Mouse (Mus musculus) gastrocnemius, postnatal 10 days (tissue): ENCODE results near the gene Ppt2. TPM values are rescaled to one million over a fixed set of nuclear protein-coding genes. Genes with fewer than 3 reads are reported as not detected.
A peak's percentile ranks its signal among the peaks of the same experiment; 100 is the strongest.

Experiments
- DNase-seq: peaks from one replicate; pipeline ENCODE4 v3.0.0; 2021; ENCODE audit warnings: mixed read lengths
- total RNA-seq, 2 experiments: library from RNA; stranded (reverse); gene quantifications; 2 replicates each; pipeline ENCODE4 v1.2.3; 2021

Gene Ppt2
- total RNA-seq, 2 experiments from 2014 or later: 32.6 to 33.7 TPM

DNA sequence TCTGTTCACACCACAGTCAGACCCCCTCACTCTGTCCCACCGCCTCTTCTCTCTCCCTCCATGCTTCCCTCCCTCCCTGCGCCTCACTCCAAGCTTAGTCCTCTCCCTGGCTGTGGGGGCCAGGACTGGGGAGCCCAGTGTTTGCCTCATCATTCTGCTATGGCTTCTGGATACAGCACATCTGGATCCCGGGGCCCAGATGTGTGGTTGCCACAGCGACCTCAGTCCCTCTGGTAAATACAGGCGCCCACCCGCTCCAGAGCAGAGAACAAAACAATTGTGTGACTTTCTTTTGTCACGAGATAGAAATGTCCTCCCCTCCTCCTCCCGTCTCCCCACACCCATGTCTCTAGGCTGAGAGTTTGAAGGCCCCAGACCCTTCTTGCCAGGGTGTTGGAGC, 28.4 kb upstream of the Ppt2 start:
- no peak for DNase-seq

DNA sequence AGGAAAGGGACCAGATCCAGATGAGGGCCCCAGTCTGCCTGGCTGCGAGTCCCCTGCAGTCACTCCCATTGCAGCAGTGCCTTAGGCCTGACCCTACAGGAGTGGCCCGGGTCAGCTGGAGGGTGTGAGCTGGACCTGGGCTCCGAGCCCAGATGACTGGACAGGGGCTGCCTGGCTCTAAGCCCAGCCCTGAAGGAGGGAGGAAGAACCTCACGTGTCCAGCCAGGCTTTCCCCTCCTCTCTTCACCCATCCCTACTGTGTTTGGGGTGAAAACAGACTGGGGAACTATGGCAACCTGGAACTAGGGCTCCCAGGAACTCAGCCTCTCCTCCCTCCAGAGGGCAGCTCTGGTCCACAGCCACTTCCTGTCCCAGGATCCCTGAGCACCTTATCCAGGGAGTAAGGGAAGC, 27.3 kb upstream of the Ppt2 start:
- DNase-seq: peak; percentile 83

DNA sequence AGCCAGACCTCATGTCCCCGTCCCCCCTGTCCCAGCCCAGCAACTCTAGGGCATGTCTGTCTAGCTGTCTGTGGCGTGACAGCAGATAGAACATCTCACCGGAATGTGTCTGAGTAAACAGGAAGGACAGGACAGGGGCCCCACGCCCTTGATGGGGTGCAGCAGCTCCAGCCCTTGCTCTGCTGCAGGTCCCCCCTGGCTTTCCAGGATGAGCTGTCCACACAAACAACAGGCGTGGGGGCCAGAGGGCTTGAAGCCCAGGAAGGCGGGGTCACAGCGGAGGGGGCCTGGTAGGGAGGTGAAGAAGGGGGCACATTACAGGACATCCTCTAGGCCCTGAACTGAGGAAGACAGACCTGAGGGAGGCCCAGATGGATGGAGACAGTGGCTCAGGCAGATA, 26.9 kb upstream of the Ppt2 start:
- peak; percentile 62 for DNase-seq

DNA sequence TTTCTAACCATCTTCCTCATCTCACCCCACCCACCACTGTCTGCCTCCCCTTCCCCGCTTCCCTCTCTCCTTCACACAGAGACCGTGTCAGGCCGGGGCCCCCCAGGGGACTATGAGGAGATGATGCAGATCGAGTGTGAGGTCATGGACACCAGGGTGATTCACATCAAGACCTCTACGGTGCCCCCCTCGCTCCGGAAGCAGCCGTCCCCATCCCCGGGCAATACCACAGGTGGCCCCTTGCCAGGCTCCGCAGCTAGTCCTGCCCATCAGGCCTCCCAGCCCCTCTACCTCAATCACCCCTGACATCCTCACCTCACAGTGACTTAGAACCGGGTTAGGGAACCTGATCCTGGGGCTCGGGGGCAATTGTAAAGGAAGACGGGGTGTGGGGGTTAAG, 26.1 kb upstream of the Ppt2 start:
- peak; percentile 53 for DNase-seq

DNA sequence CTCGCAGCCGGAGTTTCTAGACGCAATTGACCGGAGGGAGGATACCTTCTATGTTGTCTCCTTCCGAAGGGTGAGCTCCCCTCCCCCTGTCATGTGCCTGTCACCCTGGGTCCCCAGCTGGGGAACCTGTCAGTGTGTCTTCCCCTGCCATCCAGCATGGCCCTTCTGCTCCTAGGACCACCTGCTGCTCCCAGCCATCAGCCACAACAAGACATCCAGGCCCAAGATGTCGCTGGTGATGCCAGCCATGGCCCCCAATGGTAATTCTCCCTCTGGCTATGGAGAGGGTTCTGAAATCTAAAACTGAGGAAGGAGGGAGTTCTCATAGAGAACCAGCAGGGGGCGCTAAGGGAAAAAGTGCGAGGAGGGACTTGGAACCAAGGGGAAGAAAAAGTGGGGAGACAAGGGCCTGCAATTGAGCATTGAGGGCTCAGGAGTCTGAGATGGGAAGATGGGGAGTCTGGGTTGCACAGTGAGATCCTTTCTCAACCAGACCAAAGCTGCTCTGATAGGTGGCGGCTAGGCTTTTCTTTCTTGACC, 25.5 kb upstream of the Ppt2 start:
- peak; percentile 74 for DNase-seq

DNA sequence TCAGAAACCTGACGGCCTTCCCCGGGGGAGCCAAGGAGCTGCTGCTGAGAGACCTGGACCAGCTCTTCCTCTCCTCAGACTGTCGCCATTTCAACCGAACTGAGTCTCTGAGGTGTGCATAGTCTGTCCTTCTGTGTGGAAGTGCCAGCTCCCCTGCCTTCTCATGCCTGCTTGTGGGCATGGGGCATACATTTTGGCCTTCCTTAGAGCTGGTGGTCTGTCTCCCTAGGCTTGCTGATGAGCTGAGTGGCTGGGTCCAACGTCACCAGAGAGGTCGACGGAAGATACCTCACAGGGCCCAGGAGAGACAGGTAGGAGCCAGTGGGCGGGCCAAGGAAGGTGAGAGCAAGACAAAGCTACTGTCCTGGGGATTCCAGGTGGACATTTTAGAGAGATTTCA, 24.7 kb upstream of the Ppt2 start:
- no peak for DNase-seq

DNA sequence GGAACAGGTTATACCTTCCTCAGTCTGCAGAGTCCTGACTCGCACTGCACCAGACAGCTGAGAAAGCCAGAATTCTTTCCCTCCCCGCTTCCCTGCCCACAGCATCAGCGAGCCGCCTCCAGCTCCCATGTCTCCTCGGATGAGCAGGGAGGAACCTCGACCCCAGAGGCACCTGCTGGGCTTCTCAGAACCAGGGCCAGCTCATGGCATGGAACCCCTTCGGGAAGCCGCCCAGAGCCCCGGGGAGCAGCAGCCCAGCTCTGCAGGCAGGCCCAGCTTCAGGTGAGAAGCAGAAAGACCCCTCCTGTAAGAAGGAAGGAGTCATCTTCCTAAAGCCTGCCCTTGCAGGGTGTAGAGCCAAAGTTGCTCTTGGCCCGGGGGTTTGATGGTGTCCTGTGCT, 24.2 kb upstream of the Ppt2 start:
- no peak for DNase-seq

DNA sequence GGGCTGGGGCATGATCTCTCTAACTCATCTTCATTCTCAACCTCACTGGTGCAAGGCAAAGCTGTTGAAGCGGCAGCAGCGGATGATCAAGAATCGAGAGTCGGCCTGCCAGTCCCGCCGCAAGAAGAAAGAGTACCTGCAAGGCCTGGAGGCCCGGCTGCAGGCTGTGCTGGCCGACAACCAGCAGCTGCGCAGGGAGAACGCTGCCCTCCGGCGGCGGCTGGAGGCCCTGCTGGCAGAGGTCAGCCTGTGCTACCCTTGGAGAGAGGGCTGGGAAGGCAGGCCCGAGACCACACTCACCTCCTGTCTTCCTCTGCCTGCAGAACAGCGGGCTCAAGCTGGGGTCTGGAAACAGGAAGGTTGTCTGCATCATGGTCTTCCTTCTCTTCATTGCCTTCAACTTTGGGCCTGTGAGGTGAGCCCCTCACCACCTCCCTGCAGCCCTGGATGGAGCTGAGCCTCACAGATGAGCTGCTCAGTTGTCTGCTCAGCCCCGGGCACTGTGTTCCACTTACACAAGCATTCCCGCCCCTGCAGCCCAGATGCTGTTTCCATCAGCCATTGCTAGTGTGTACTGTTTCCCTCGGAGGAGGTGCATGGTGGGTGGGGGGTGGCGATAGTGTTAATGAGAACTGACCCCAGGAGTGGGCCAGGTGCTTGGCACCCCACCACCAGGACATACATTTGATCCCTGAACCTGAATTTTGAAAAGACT, 23.4 kb upstream of the Ppt2 start:
- no peak for DNase-seq

DNA sequence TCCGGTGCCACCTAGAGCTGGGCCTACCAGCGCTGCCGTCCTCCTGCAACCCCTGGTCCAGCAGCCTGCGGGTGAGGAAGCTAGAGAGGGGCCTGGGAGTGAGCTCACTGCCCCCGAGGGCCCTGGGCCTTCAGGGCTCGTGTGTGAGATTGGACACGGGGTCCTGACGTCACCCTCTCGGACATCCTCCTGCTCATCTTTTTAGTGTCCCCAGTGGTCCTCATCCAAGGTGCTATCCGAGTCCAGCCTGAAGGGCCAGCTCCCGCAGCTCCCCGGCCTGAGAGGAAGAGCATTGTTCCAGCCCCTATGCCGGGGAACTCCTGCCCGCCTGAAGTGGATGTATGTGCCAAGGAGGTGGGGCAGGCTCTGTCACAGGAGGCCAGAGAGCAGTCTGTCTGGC, 22.5 kb upstream of the Ppt2 start:
- DNase-seq: no peak

DNA sequence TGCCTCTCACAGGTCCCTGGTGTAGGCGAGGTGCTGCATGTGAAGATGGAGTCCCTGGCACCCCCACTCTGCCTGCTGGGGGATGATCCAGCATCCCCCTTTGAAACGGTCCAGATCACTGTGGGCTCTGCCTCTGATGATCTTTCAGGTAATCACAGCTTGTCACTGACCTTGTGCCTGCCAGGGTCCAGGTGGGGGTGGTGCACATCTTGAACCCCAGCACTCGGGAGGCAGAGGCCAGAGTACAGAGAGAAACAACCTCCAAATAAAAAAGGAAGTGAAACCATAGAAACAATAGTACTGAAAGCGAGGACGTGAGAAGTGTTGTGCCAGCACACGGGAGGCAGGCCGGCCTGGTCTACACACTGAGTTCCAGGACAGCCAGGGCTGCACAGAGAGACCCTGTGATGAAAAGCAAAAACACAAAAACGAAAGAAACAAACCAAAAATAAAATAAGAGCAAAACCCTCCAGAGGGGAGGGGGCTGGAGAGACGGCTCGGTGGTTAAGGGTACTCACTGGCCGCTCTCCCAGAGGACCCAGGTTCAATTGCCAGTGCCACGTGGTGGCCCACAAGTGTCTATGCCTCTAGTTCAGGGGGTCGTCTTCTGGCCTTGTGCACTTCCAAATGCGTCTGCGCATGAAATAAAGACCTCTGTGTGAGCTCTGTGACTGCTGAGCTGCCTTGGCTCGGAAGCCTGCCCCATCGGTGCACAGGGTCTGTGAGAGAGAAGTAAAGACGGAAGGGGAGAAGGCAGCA, 21.0 kb upstream of the Ppt2 start:
- DNase-seq: no peak

DNA sequence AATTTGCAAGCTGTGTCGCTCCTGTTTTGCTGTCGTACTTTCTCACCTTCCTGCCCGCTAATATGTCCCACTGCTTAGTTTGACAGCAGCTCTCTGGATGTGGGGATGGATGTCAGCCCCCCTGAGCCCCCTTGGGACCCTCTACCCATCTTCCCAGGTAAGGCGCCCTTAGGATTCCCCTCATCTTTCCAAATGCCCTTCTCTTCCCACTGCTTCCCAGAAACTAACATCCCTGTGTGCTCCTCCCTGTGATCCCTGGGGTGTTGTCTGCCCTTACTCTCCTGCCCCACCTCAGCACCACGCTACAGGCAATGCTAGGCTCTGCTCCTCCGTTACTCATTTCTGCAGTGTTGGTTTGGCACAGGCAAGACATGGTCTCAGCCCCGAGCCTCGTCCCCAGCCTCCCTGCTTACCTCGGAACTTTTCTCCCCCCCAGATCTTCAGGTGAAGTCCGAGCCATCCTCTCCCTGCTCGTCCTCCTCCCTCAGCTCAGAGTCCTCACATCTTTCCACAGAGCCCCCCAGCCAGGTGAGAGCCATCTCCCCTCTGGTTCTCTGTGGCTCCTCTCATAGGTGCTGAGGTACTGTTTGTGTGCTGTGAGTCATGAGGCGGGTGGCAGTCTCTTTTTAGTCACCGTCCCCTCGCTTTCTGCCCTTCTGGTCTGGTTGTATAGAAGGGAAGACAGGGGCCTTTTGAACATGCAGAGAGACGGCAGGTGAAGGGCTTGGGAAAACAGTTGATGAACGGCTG, 20.0 kb upstream of the Ppt2 start:
- DNase-seq: no peak

DNA sequence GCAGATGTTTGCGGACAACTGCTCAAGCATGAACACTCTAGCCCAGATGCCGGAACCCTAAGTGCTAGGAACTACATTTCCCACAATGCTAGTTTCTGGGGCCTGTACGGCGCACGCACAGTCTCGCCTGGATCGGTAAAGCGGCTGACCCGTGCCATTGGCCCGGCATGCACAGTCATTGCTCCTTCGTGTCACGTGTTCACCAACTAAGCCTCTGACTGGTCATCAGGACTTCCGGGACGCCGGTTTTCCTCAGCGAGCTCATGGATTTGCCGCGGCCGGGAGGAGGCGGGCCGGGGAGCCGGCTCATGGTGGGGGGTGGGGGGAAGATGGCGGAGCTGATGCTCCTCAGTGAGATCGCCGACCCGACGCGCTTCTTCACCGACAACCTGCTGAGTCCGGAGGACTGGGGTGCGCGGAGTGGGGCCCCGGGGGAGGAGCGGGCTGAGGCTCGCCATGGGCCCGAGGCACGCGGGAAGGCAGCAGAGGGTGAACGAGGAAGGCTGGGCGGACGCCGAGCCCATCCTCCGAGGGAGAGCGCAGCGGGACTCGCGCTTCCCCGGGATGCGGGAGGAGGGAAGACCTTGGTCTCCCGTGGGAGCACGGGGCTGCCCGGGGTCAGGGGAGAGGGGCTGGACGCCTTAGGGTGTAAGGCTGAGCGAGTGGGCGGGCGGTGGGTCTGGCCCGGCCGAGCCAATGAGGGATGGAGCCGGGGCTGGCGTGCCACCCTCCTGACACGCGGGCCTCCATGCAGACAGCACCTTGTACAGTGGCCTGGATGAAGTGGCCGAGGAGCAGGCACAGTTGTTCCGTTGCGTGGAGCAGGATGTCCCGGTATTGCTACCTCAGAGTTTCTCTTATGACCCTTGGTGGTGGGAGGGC, 18.8 kb upstream of the Ppt2 start, which contains the start of gene Atf6b:
Atf6b (plus strand) TSS at position 241 of the 882 bp plus-strand sequence.
- peak; percentile 86 for DNase-seq

DNA sequence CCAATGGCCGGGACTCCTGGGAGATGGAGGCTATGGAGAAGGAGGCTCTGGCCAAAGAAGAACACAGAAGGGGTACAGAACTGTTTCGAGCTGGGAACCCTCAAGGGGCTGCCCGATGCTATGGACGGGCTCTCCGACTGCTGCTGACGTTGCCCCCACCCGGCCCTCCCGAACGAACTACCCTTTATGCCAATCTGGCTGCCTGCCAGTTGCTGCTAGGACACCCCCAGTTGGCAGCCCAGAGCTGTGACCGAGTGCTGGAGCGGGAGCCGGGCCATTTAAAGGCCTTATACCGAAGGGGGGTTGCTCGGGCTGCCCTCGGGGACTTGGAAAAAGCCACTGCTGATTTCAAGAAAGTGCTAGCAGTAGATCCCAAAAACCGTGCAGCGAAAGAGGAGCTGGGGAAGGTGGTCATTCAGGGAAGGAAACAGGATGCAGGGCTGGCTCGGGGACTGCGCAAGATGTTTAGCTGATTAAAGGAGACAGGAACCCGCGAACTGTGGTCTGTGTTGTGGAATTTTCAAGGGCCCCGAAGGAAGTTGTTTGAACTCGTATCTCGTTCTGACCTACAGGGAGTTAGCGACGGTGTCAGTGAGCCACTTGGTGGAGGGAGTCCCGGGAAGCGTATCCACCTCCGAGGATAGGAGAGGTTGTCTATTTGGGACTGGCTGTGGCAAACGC, 17.7 kb upstream of the Ppt2 start:
- DNase-seq: no peak

DNA sequence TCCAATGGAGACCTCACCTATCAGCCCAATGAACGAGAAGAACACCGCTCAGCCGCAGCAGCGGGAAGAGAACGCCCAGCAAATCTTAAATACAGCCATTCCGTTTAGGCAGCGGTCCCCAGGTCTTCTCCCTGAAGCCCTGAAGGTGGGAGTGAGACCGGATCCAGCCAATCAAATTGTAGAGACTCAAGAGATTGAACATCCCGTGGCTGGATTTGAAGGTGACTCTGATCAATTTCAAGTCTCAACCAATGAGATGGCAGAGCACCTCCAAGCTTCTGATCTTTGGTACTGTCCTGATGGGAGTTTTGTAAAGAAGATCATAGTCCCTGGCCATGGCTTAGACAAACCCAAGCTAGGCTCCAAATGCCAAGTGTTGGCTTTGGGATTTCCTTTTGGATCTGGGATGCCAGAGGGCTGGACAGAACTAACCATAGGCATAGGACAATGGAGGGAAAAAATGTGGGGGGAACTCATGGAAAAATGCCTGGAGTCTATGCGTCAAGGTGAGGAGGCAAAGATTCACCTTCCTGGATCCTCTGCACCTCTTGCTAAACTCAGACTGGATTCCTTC, 17.0 kb upstream of the Ppt2 start:
- no peak for DNase-seq

DNA sequence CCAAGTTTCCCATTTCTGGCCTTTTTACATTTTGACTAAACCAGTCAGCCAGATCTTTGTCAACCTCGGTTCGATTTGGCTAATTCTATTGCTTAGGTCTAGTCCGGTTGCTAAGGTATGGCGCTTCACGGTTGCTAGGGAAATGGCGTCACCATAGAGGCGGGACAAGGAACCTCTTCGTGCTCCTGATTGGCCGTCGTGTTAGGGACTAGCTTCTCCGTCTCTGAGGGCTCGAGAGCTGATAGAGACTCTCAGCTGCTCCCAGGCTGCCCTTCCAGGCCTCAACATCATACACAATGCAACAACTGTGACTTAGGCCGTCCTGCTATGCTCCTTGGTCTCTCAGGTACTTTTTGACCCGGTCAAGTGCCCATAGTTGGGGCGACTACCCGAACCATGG, 16.3 kb upstream of the Ppt2 start, which contains the start of gene Fkbpl:
Fkbpl (plus strand) TSS at position 157 of the 400 bp plus-strand sequence.
- DNase-seq: peak; percentile 90

DNA sequence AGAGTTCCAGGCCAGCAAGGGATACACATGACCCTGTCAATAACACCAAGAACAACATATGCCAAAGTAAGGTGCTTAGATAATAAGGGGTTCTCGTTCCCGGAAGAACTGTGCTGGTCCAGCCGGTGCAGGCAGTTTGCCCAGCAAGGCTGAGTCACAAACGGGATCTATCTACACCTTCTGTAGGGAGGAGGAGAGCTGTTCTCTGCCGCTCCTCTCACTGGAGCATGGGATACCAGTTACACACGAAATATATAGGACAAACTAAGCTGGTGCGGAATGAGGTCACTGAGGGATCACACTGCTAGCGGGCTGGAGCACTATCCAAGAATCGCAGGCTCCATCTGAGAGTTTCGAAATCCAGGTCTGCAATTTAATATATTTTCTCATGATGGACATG, 15.6 kb upstream of the Ppt2 start:
- DNase-seq: no peak

DNA sequence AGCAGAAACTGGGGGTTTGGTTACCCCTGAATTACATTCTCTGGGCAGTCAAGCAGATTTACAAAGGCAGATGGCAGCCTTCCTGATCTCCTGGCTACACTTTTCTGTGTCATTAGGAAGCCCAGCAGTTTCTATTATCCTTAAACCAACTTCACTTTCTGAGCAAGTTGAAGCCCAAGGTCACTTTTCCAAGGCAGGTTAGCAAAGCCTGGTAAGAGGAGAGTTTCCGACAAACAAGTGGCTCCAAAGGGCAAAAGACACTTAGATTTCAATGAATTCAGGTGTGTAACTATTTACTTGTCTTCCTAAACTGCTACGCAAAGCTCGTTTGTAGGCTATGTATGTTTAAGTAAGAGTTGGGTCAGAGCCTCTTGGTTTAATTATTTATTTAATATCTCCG, 15.1 kb upstream of the Ppt2 start:
- DNase-seq: no peak

DNA sequence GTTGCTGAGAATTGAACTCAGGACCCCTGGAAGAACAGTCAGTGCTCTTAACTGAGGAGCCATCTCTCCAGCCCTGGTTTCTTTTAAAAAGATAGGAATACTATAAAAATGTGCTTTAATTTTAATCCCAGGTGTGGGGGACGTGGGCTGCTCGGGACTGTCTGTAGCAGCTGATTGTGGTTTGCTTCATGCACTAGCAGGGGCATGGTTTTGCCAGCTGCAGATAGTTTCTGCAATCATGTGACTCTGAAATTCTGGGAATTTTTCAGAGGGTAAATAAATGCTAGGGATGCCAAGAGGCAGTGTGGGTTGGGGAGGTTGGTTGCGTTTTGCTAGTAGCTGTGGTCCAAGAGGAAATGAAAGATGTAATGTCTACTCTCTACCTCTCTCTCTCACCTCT, 13.6 kb upstream of the Ppt2 start:
- no peak for DNase-seq

DNA sequence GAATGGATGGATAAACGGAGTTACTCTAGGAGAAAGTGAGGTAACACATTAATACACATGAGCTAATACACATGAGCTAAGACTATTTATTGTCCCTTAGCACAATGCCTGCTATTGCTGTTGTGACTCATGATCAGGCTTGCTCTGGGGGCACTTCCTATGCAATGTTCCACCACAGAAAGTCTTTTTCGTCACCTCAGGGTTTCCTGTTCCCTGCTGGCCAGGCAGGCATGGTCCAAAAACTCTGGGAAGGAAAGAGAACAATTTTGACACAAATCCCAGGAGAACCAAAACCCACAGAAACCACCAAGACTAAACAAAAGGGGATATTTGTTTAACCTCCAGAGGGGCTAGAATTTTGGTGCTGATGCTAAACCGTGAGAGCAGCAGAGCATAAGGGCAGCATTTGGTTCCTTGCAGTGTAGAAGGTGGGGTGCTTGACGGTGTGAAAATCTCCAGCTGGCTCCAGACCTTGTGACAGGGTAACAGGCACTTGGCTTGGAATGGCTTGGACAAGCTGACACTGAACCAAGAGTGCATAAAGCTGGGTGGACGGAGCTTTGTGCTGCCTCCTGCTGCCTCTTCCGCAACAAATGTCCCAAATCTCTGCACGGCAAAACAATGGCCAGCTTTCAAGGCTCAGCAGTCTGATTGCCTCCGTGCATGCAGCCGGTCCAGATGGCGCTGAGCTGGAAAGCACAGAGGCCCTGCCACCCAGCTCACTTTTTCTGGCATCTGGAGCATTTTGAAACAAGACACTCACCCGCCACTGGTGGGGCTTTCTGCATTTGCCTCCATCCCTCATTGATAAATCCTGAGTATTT, 12.7 kb upstream of the Ppt2 start:
- no peak for DNase-seq
